ENCODE assay signal across 8 mouse cellular contexts in genomic region chr2:132107611-132108010, GRCm38 (mm10). TPM values are rescaled to one million over a fixed set of nuclear protein-coding genes. Genes with fewer than 3 reads are reported as not detected.
DNase-seq lines count a peak whose midpoint lies in the region.

No protein-coding gene starts in this region.

- intact Hi-C loops in gastrocnemius, postnatal 14 days (cut with DNase I; ENCODE audit: low total_unique reads) = loop anchor here (2.0 kb wide), 1 partner anchor 125 kb away; no protein-coding TSS in a partner anchor

- DNase-seq in gastrocnemius, adult 18-20 months (ENCODE audit: low spot score) = peak; percentile 54
- no peak for DNase-seq in gastrocnemius, postnatal 14 days
- peak; percentile 53 for DNase-seq in adrenal gland, adult 8-10 months
- peak; percentile 73 to 76 for DNase-seq in frontal cortex, postnatal 36 days (ENCODE audit: low spot score in 2 of 2)
- peak; percentile 66 to 76 for DNase-seq in left cerebral cortex, adult 18-20 months (ENCODE audit: low spot score in 2 of 2)
- DNase-seq in B cell, adult 2 months = no peak
- DNase-seq in yolk sac, embryonic 10.5 days (ENCODE audit: low spot score) = no peak
- DNase-seq in urinary bladder, postnatal 4 days (ENCODE audit: low spot score in 2 of 2) = no peak

RNA-seq across cellular contexts. Expression of gene Slc23a2, which starts 37.3 kb away (rescaled TPM):
- total RNA-seq in gastrocnemius, adult 18-20 months (2021) = 10 to 100 TPM in 1 of 2 experiments, 1 to 10 TPM in 1; 9.4 to 12.9 TPM
- 1 to 10 TPM; 6.2 to 7.1 TPM for total RNA-seq in gastrocnemius, postnatal 14 days (2021)
- 100 to 1,000 TPM; 102 to 154 (median 134) TPM for total RNA-seq in adrenal gland, adult 8-10 months (2022)
- 100 to 1,000 TPM; 137 to 143 TPM for total RNA-seq in left cerebral cortex, adult 18-20 months (2021)

Comparison
In these comparisons a context has a peak if more than half of its experiments do, and no peak if none do; other contexts are left out.
1. DNase-seq: peak in gastrocnemius, adult 18-20 months (single experiment), adrenal gland, adult 8-10 months (single experiment), frontal cortex, postnatal 36 days (2 of 2) and left cerebral cortex, adult 18-20 months (2 of 2); none in gastrocnemius, postnatal 14 days (single experiment), B cell, adult 2 months (0 of 2), yolk sac, embryonic 10.5 days (single experiment) and urinary bladder, postnatal 4 days (0 of 2).
2. RNA of gene Slc23a2, which starts 37.3 kb away (total RNA-seq): 137 to 143 TPM in left cerebral cortex, adult 18-20 months and 102 to 154 TPM in adrenal gland, adult 8-10 months; 9.4 to 12.9 TPM in gastrocnemius, adult 18-20 months and 6.2 to 7.1 TPM in gastrocnemius, postnatal 14 days; every median in the first group is over 4 times any median in the second.